Mouse (Mus musculus) liver, adult (tissue): ENCODE results near the gene Ildr1.

Experiments used
- GATA4 ChIP-seq: IDR thresholded peaks from 2 replicates; pipeline ENCODE4 v1.6.1; 2014; ENCODE audit warnings: mild to moderate bottlenecking, low read length; ENCODE audit not compliant: insufficient replicate concordance

Gene Ildr1

DNA sequence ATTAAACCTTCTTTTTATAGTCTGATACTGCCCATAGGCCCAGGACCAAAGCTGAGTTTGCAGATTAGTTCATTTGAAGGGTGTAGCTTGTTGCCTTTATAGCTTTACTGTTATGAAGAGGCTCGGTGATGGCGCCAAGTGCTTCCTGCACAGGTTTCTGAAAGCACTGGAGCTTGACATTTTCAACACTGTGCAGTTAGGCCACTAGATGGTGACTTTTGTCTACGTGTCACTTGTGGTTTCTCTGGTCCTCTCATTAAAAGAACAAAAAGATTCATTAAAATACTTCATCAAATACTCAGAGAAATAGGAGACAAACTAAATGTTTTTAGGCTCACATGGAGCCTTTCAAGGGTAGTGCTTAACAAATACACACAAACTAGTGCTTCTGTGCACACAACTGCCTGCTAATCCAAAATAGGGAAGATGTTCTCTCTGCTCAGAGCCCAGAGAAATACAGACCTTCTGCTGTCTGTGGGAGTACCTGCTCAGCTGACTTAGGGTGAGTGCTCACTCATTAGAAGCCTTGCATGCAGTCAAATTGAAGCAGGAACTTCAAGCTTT, 30.2 kb downstream of the Ildr1 start:
- TF ChIP-seq GATA4, result no peak

- TF ChIP-seq GATA4, result no peak
Measured at GRCm38 (mm10) chr16:36728959-36729358, 35.2 kb downstream of the Ildr1 start.

DNA sequence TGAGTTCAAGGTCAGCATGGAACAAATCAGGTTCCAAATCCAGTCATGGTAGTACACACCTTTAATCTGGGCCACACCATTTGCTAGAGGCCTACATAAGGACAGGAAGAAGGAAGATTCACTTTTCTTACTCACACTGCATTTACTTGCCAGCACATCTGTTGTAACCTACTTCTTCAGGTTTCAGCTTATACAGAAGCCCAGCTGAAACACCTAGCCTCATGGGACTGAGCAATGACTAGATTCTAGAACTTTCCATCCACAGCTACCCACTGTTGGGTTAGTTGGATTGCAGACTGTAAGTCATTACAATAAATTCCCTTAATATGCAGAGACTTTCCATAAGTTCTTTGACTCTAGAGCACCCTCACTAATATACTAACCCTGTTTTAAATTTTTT, 38.8 kb downstream of the Ildr1 start:
- no peak for TF ChIP-seq GATA4

DNA sequence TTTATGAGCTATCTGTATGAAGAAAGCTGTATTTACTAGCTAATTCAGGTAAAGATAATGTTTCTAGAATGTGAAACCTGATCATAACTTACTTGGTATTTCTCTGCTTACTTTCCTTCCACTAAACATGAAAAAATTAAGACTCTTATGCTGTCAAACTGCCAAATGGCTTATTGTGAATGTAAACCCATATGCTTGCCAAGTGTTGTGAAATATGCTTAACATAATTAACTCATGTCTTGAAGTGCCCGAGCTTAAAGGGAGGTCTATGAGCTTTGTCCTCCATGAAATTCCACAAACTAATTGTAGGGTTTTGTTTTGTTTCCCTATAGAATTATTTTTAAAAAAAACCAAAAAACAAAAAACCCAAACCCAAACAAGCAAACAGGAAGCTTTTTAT, 40.0 kb downstream of the Ildr1 start:
- no peak for TF ChIP-seq GATA4

DNA sequence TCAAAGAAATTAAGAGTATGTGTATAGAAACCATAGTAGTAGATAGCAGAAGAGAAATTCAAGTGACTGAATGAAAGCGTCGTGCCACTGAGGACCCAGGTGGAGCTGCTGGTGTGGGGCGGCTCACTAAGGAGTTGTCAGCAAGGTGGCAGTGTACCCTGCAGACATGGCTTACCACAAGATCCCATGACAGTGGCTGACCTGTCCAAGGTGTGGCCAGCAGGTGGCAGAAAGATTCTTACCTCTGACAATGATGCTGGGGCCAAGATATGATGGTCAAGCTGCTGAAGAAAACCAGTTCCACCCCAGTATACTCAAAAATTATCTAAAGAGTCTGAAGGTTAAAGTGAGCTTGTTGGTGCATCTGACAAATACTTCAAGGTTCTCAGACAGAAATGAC, 41.6 kb downstream of the Ildr1 start:
- no peak for TF ChIP-seq GATA4

GRCm38 (mm10) chr16:36739404-36739930, 45.7 kb downstream of the Ildr1 start:
- TF ChIP-seq GATA4, result no peak

- no peak for TF ChIP-seq GATA4
Measured at GRCm38 (mm10) chr16:36743580-36743979, 49.8 kb downstream of the Ildr1 start.

DNA sequence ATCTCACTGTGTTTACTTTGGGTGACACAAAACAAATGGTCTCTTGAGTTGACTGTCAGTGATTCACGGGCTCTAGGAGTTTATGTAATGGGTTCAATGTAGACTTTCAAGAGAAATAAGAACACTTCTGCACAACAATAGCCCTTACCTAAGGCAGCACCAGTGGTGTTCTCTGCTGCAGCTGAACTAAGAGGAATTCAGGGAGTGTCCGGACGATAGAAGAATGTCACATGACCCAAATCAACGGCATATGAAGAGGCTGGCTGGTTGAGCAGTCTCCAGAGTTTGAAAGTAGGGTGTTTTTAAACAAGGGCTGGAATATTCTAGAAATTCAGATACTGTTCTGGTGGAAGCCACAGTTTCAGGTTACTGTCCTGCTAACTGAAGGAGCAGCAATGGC, 53.3 kb downstream of the Ildr1 start:
- TF ChIP-seq GATA4, result no peak

- no peak for TF ChIP-seq GATA4
Measured at GRCm38 (mm10) chr16:36747767-36748166, 54.0 kb downstream of the Ildr1 start.

DNA sequence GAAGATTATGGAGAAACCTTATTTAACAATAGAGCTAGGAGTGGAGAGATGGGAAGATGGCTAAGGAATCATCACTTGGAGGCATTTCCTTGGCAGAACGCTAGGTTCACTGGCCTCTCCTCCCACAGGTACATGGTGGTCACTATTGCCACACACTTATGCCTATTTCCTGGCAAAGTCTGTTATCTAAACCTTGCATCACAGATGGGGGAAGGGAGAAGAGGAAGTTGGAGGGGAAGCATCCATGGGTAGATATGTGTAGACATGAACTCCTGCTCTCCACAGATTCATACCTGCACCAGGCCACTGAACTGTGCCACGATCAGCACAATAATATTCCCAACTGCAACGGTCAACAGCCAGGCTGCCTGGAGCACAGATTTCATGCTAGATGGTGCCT, 58.2 kb downstream of the Ildr1 start:
- no peak for TF ChIP-seq GATA4

DNA sequence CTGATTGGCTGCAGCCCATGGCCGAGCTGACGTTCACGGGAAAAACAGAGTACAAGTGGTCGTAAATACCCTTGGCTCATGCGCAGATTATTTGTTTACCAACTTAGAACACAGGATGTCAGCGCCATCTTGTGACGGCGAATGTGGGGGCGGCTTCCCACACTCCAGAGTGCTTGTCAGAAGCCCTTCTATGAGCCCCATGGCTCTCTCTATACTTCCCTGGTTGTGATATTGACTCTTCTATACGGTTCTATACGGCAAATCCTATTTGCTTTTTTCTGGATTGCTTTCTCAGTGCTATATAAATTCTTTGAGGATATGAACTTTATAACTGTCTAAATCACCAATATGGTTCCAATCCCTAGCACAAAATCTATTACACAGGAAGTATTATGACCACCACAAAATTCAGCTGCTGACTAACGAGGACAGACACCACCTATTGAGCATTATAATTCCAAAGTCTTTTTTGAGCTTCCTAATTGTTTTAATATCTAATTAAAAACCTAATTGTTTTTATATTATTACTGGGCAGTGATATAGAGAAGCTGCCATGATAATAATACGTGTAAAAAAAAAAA, 76.5 kb downstream of the Ildr1 start:
- TF ChIP-seq GATA4, result no peak

DNA sequence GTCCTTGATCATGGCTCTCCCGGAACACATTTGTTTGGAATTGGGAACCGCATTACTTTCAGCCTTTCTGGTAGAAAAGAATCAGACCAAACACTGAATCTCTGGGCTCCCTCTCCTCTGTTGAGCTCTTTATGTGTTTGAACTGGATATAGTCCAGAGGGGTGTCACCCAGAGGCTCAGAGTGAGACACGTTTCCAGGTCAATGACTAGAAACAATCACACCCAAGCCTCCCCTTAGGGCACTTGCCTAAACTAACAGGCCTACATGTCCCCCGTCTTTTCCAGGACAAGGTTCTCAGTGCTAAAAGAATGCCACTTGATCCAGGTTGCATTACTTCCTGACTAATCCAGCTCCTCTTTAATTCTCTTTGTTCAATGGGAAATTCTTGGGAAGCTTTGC, 77.1 kb downstream of the Ildr1 start:
- no peak for TF ChIP-seq GATA4

DNA sequence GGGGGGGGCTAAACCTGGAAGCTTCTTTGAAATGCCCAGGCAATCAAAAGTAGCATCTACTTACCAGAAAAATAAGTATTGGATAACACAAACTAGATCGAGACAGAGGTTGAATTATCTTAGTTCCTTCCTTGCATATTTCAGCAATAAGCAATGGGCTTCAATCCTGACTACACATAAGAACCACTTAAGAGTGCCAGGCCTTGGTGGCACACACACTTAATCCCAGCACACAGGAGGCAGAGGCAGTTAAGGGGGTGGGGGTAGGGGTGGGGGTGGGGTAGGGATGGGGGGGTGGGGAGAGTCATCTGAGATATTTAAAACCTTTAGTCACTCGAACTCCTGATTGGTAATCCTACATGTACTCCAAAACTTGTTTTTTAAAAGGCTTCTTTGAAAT, 77.5 kb downstream of the Ildr1 start:
- TF ChIP-seq GATA4, result no peak

DNA sequence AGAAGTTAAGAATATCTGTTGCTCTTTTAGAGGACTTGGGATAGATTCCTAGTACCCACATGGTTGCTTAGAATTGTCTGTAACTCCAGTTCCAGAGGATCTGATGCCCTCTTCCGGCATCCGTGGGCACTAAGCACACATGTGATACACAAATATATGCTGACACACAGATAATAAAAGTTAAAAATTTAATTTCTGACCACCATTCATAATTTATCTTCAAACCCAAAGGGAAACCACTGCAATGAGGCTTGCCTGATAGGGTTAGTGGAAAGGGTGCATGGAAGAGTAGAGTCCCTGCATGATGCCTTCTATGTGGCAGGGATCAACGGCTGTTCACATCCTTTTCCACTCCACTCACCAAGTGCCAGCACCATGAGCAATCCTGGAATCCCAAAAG, 77.9 kb downstream of the Ildr1 start:
- no peak for TF ChIP-seq GATA4

GRCm38 (mm10) chr16:36772996-36773395, 79.2 kb downstream of the Ildr1 start:
- TF ChIP-seq GATA4, result no peak

DNA sequence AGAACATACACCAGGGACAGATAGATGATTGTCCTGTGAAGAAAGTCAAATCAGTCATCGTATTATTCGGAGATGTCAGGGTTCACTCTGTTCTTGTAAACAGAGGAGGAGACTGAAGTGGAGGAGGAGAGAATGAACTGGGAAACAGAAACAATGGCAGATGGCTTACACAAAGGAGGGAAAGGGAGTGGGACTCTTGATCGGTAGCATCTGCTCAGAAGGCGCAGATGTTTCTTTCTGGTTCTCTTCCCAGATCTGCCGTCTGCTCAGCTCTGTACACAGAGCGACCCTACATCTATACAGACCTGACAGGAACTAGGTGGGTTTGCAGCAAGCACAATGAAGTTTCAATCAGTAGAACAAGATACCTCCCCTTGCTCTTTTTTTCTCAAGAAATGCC, 81.9 kb downstream of the Ildr1 start:
- TF ChIP-seq GATA4, result no peak
